Mouse (Mus musculus) erythroblast, embryonic 14.5 days (primary cell): ENCODE measurements around the gene Gm8220.
"Not testable (repeated sequence)": the region's sequence is repeated elsewhere in the genome, so short reads cannot be mapped to it uniquely, and the experiment has no call there.

Experiments
- GATA1 ChIP-seq: IDR thresholded peaks from 2 replicates; pipeline ENCODE4 v1.6.1; 2012; ENCODE audit warnings: low read length, inconsistent platforms, mixed read lengths
- TAL1 ChIP-seq: IDR thresholded peaks from 3 replicates; pipeline ENCODE4 v1.6.1; 2012; ENCODE audit warnings: low read length, inconsistent platforms, mixed read lengths

GRCm38 (mm10) chr14:44338484-44338883, 53.1 kb downstream of the Gm8220 start, which contains the start of gene Gm5930:
- not testable (repeated sequence) for TF ChIP-seq TAL1, GATA1
